Mouse (Mus musculus) WW6 (cell line): ENCODE results near the gene Klhl21.

Source experiments
- DNase-seq: peaks from one replicate; pipeline ENCODE4 v3.0.0-alpha.2; 2013; ENCODE audit warnings: low read depth, low spot score

Gene Klhl21

DNA sequence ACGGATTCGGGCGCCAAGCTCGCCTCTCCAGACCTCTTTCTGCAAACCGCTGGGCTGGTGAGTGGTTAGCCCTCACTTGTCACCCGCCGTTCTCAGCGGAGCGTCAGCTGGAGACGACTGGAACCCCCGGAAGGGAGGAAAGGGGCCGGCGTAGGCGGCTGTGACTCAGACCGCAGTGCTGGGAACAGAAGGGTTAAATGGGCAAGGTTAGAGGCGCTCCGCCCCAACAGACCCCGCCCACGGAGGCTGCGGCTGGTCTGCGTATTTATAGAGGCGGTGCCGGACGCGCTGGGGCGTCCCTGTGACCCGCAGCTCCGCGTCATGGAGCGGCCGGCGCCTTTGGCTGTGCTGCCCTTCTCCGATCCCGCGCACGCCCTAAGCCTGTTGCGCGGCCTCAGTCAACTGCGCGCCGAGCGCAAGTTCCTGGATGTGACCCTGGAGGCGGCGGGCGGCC is at the start of gene Klhl21:
TSS of gene Klhl21 (plus strand) at position 182 of the 454 bp plus-strand sequence.
- peak; percentile 84 for DNase-seq

DNA sequence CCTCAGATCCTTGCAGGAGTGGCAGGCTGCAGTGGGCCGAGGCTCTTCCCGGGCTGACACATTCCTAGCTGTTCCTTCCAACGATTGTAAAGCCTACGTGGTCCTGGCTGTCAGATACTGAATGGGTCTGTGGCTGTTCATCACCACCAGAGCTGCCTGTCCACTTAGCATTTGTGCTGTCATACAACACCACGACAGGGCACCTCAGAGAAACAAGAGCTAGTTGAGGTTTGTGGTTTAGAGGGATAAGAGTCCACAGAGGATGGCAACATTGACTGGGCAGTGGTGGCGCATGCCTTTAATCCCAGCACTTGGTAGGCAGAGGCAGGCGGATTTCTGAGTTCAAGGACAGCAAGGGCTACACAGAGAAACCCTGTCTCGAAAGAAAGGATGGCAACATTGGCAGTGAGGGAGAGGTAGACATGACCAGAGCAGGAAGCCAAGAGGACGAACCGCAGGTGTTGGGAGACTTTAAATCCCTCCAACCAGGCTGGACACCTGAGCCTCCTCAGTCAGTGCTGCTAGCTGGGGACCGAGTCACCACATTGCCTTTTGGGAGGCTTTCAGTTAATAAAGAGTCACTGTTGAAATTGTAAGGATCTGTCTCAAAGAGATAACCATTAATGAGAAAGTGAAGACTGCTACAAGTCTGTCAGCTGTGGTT is 48.6 kb upstream of the Klhl21 start:
- no peak for DNase-seq

DNA sequence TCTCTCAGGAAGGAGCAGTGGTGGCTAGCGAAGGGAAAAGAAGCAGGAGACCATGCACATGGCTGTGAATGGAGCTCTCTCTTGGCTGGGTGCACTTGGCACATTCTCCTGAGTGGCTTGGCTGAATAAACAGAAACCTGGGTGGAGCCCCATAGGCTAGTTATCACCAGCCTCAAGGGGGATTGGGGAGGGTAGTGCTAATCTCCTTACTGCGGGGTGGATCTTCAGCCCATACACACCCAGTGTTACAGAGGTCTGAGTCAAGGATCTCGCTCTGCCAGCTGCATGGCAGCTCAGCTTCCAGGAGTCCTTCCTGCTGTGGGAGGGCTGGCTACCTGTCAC is 48.1 kb upstream of the Klhl21 start:
- DNase-seq, result no peak

DNA sequence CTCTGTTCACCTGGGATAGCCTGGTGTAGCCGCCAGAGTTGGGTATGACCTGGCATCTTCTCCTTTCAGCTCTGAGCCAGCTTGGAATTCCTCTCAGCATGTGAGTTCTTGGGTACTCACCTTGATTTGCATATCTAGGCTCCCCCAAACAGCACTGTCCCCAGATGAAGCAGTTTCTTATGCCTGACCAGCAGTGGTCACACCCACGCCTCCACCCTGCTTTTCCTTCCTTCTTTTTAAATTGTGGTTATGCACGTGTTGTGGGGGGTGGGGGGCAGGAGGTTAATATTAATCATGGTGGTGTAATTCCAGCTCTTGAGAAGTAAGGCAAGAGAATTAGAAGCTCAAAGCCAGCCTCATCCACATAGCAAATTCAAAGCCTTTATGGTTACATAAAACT is 45.8 kb upstream of the Klhl21 start:
- no peak for DNase-seq

DNA sequence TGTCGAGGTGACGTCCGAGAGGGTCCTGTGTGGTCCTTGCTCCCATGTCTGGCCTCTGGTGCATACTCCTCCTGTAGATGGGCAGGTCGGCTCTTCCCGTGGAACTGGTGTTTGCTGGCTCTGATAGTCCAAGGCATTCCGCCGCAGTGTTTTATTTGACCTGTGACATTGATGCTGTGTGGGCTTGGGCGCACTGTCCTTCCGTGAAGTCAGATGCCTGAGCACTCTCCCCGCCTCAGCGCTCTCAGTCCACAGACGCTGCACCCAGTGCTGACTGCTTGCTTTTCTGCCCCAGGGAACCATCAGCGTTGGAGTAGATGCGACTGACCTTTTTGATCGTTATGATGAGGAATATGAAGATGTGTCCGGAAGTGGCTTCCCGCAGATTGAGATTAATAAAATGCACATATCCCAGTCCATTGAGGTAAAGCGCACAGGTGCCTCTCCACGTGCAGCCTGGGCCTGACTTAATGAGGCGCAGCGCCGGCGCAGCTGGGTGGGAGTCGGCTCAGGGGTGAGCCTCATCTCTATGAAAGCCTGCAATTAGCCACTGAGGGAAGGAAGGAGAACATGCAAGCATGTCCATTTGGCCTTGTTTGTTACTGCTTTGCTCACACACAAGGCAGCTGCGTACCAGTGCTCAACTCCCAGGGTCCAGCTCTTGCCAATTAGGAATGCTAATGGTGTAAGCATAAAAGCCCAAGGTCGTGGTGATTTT is 40.2 kb upstream of the Klhl21 start:
- DNase-seq, result no peak

DNA sequence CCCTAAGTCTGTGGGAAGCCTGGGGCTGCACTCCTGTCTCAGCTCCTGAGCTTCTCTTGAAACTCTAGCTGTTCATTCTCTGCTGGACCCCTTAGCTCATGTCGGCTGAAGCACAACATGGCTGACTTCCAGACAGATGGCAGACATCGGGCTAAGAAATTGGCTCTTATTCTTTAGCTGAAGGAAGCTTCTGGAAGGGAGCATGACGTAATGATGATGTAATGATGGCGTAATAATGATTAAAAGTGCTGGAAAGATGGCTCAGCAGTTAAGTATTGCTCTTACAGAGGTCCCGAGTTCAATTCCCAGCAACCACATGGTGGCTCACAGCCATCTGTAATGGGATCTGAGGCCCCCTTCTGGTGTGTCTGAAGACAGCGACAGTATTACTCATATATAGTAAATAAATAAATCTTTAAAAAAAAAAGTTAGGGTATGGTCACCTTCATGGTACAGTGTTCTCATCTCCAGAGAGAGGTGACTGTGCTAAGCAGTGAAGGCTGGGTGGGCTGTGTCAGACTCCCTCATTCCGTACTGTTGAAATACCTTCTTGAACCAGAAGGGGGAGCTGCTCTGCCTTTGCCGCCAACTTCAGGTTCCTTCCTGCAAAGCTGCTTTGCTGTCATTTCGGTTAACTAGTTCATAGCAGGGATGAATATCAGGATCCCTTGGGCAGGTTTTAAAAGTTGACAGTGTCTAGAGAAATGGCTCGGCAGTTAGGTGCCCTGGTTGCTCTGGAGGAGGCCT is 36.2 kb upstream of the Klhl21 start:
- DNase-seq, result no peak

DNA sequence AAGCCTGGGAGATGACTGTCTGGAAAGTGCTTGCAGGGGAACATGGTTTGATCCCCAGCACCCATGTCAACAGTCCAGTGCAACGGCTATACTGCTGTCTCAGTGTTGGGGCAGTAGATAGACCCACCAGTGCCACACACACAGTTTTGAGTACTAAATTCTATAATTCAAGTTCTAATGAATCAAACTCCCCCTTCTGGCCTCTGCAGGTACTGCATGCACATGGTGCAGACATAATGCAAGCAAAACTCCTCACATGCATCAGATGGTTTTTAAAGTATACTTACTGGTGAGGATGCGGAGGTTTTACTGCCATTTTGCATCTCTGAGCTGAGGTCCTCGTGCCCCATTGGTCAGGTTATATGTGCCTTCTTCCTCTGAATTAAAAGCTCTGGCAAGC is 33.2 kb upstream of the Klhl21 start:
- DNase-seq, result no peak

DNA sequence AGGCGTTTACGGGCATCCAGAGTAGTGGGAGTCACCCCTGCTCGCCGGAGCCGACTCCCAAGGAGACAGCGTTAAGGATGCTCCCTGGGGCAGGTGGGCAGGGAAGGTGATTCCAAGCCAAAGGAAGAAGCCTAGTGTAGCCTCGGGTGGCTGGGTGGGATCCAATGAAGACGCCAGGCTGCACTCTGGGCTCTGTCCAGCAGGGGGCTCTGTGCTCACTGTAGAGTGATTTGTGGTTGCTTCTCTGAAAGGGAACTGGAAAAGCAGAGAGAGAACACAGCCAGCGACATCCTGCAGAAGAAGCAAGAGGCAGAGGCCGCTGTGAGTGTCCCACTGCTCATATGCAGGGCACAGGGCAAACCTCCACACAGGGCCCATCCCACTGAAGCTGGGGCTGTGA is 30.9 kb upstream of the Klhl21 start:
- peak; percentile 67 for DNase-seq

DNA sequence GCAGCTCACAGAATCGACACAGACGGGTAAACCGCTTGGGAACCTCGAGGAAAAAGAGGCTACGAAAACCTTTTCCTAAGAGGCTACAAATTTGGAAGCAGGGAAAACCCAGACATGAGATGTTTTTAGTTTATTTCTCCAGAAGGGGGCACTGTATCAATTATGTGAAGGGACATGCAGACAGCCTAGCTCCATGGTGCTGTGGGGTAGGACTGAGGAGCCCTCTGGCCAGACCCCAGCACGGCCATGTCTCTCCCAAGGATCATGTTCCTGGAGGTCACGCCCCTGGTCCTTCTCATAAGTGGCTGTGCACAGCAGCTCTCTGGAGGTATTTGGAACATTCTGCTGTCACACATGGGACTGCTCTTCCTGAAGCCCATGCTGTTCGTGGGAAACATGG is 27.9 kb upstream of the Klhl21 start:
- no peak for DNase-seq

DNA sequence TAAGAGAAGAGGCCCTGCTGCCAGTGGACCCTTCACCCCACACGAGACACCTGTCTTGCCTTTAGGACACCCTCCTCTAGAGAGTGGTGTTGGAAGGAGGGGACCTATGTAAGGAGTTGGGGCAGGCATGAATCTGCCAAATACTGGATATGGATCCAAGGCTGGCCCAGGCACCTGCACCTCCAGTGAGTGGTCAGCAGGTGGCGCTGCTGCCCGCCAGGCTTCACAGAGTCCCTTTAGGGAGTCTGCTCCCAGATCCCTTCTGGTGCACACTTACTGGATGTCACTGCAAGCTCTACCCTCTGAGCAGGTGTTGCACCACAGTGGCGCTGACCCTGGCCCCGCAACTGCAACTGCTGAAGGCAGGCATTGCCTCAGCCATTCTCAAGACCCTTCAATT is 27.2 kb upstream of the Klhl21 start:
- no peak for DNase-seq

DNA sequence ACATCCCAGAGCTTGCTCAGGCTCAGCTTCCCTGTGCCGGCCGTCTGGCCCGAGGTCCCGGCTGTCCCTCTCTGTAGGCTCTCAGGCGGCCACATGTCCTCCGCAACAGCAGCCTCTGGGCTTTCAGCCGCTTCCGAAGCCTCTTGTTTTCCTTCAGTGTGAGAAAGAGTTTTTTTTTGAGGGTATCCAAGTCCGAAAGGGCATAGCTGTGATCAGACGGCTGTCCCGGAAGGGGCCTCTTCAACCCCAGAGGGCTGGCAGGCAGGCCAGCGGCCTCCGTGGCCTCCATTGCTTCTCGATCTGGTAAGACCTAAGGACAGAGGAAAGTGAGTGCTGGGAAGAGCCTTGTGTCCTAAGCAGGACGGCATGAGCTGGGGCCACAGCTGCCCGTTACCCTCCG is 25.6 kb upstream of the Klhl21 start:
- DNase-seq, result no peak

DNA sequence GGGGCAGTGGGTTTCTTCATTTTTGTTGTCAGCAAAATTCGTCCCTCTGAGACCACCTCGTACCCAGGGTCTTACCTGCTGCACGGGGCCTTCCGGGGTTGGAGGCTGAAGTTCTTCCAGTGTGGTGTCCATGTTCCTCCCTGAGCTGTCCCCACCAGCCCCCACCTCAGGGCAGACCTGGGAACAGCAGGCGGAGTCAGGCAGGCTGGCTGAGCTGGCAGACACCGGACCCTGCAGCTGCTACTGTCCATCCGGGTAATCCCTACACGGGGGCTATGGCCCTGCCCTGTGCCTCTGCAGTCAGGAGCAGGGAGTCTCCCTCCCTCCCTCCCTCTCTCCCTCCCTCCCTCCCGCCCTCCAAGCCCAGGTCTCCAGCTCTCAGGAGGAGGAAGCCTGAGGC is 25.0 kb upstream of the Klhl21 start:
- DNase-seq, result no peak

DNA sequence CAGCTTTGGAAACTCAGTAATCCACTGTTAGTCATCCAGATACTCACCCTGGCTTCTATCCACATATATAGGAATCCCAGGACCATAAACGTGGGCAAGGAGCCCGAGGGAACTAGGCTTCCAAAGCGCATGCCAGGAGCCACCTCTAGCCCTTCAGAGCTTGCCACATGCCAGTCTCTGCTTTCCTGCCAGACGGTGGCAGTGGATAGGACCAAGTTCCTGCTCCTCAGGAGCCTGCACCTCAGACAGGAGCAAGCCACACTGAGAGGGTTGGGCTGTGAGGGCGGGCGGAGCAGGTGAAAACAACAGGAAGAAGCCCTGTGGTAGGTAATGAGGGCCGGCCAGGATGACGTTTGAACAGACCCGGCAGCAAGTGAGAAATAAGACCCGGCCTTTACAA is 22.7 kb upstream of the Klhl21 start:
- DNase-seq, result no peak

DNA sequence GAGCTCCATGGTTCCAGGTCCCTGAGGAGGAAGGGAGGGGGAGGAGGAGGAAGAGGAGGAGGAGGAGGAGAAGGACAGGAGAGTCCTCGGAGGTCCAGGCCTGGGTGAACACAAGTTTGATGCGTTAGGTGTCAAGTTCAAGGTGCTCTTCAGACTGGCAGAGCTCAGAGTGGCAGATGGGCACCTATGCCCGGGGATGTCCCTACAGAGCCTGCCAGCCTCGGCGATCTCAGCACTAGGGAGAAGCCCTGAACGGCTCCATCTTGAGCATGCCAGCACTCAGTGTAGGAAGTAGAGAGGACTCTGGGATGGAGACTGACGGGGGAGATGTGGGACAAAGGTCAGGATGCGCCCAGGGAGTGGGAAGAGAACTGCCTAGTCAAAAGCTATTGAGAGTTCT is 22.0 kb upstream of the Klhl21 start:
- DNase-seq, result no peak

DNA sequence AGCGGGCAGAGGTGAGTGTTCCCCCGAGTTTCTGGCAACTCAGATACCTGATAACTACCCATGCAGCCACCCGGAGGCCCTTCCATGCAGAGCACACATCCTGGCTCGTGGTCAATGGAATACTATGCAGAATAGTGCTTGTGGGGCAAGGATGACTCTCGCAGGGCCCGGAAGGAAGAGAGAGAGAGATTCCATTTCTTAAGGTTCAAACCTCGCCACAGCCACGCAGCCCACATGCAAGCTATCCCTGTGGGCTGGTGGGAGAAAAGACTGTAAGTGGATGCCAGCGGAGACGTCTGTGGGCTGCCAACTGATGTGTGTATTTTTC is 20.6 kb upstream of the Klhl21 start:
- DNase-seq, result no peak

DNA sequence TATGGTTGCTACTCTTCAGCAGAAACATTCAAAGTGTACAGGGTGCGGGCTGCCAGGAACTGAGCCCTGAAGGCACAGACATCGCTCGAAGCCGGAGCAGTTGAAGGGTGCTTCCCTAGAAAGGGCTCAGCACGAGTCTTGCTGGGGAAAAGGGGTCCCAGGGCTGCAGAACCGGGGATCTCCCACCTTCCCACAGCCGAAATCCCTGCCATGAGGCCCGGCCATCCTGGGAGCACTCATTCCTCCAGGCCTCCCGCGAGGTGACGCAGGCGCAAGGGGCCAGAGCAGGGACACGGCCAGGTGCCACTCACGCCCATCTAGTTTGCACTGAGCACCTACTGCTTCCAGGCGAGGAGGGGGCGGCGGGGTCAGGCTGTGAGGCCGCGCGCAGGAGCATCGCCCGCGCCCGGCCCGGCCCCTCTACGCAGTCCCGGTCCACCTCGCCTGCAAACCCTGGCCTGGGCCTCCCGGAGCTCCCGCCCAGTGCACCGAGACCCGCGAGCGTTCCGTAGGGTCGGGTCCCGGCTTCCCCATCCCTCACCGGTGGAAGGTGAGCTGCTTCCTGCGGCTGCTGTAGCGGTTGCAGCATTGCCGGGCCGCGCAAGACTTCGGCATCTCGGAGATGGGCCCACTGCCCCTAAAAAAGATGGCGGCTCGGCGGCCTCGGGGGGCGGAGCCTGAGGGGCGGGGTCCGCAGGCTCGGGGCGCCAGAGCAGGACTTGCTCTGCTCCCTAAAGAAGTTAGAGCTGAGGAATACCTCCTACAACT is 20.1 kb upstream of the Klhl21 start, which contains the start of gene Thap3:
TSS of gene Thap3 (minus strand) at position 656 of the 768 bp plus-strand sequence.
- no peak for DNase-seq

DNA sequence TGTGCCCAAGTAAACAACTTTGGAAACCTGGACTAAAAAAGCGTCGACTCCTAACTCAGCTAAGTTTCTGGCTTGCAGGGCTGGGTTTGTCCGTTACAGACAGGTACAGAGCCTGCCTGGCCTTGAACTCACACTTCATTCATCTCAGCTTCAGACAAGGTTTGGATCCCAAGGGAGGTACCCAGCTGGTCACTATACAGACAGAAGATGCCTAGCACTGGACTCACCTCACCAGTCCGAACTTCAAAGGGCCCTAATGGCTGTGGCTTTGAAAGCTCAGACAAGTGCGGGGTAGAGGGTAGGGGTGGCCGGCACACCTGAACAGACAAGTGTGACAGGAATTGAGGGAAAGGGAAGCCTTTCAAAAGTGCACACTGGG is 19.5 kb upstream of the Klhl21 start:
- DNase-seq, result no peak

DNA sequence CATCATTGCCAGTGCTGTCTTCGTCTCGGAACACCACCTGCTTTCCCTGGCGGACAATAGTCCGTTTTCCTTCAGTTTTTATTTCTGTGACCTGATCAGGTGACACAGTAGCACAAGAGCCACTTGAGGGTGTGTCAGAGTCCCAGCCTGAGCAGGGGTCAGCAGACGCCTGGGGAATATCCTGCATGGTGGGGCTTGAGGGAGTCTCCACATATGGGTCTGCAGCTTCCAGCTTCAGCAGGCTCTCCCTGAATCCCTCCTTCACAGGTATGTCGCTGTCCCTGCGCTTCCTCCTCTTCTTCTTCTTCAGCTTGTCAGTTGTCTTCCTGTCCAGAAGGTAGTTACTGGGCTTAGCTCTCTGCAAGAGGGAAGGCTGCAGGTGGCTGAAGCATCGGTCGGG is 16.5 kb upstream of the Klhl21 start:
- no peak for DNase-seq

DNA sequence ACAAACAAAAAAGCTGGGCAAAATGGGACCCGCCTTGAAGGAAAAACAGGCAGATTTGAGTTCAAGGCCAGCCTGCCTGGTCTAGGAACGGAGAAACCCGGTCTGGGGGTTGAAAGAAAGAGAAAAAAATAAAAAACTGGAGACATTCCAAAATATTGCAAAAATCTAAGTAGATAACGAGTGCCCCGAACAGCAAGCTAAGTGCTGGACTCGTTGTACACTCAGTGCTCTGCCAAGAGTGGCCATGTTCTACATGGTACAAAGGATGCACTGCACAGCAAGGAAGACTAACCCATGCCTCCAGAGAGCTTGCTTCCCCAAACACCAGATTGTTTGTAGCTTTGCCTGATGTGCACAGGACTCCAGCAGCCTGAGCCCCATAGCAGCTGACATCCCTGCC is 15.6 kb upstream of the Klhl21 start:
- DNase-seq, result no peak

DNA sequence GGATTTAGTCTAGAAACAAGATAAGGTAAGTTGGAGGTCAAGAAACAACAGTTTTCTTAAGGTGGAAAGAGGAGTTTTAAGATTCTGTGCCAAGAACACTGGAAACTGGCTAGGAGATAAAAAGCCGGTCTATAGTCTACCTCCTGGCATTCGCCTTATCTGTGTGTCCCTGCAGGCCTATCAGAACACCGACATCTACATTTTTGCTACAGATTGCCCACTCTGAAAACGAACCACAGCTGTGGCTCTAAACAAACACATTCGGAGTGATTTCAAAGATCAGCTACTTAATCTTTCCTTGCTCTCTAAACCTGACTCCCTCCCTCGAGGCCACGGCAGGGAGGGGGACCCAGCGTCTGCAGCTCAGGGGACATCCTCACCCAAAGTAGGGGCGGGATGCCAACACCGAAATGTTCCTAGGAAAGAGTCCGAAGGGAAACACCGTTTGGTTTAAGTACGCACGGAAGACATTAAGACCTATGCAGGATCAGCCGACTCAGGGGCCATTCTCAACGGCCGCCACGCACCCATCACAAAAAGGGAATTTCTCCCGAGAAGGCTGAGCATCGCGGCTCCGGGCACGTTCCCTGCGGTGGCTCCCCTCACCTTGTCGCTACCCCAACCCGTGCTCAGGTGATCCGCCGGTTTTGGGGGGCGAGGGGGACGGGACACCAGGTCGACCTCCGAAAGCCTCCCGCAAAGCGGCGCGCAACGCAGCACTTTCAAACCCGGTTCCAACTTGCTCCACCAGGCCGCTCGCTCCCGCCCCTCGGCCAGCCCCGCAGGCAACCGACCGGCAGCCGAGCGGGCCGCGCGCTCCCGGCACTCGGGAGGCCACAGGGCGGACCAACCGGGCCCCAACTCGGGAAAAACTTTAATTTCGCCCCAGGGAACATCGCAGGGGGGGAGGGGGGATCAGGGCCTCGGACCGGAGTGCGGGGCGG is 14.1 kb upstream of the Klhl21 start:
- no peak for DNase-seq
